Mouse (Mus musculus) lung, embryonic 15.5 days (tissue): ENCODE data around the gene R3hcc1l. TPM values are rescaled to one million over a fixed set of nuclear protein-coding genes. Genes with fewer than 3 reads are reported as not detected.

Source experiments
- ATAC-seq: fragments of 200-750 bp; cut with Nextera tagmentation; 2 replicates; pipeline ENCODE4 v1.8.0; 2017; ENCODE audit warnings: moderate number of reproducible peaks, borderline replicate concordance; ENCODE audit not compliant: low FRiP score, low TSS enrichment; ENCODE audit errors: extremely low read depth
- H3K27ac ChIP-seq: fragments of 300-500 bp; sonication (generic); 2 replicates; pipeline ENCODE4 v1.5.1; 2015; ENCODE audit warnings: moderate library complexity, mild to moderate bottlenecking, inconsistent platforms
- H3K27me3 ChIP-seq: fragments of 300-500 bp; sonication (generic); 2 replicates; pipeline ENCODE4 v1.6.1; 2015; ENCODE audit warnings: inconsistent platforms
- H3K36me3 ChIP-seq: fragments of 300-500 bp; sonication (generic); 2 replicates; pipeline ENCODE4 v1.6.1; 2015; ENCODE audit warnings: inconsistent platforms
- H3K4me1 ChIP-seq: fragments of 300-500 bp; sonication (generic); 2 replicates; pipeline ENCODE4 v1.6.1; 2015; ENCODE audit warnings: inconsistent platforms
- H3K4me2 ChIP-seq: fragments of 300-500 bp; sonication (generic); 2 replicates; pipeline ENCODE4 v1.6.1; 2015; ENCODE audit warnings: inconsistent platforms, mild to moderate bottlenecking, moderate library complexity
- H3K4me3 ChIP-seq: fragments of 300-500 bp; sonication (generic); 2 replicates; pipeline ENCODE4 v1.5.1; 2015; ENCODE audit warnings: mild to moderate bottlenecking, inconsistent platforms
- H3K9ac ChIP-seq: fragments of 300-500 bp; sonication (generic); 2 replicates; pipeline ENCODE4 v1.6.1; 2015; ENCODE audit warnings: inconsistent platforms
- H3K9me3 ChIP-seq: fragments of 300-500 bp; sonication (generic); 2 replicates; pipeline ENCODE4 v1.6.1; 2016; ENCODE audit warnings: inconsistent platforms
- WGBS: fragments of 180-500 bp; shearing (Covaris S2); methylation state at CpG from one replicate; pipeline ENCODE4 v1.1.7; 2015; 5-methylcytosine and 5-hydroxymethylcytosine counted together
- polyA plus RNA-seq: library from polyadenylated mRNA; unstranded; fragments of >200 nt; fragmentation: Nextera tagmentation; extraction: Ambion mirVana; gene quantifications from 2 replicates; pipeline ENCODE4 v1.2.1, GENCODE M21; 2015

R3hcc1l gene
- polyA plus RNA-seq, 1 experiment from 2014 or later, result 23.3 TPM

GRCm38 (mm10) chr19:42515656-42516055 is 2.9 kb upstream of the R3hcc1l start:
- H3K27me3 ChIP-seq, result no peaks in the 10 kb centered on the region
- WGBS, result 86% methylated on average over 8 of the region's 8 CpGs
- no peaks in the 10 kb centered on the region for H3K9me3 ChIP-seq
- H3K4me2 ChIP-seq, result no peak overlapping the region
- no peak overlapping the region for H3K9ac ChIP-seq
- ATAC-seq, result no peak
- no peak overlapping the region for H3K27ac ChIP-seq
- no peak overlapping the region for H3K4me3 ChIP-seq
- H3K4me1 ChIP-seq, result peaks cover 12% of the 10 kb centered on the region
- H3K36me3 ChIP-seq, result no peaks in the 10 kb centered on the region

- Histone ChIP-seq H3K4me2 (no peak overlapping the region), H3K9ac (no peak overlapping the region), H3K27ac (no peak overlapping the region), H3K9me3 (no peaks in the 10 kb centered on the region), H3K4me3 (no peak overlapping the region), H3K36me3 (no peaks in the 10 kb centered on the region), H3K27me3 (no peaks in the 10 kb centered on the region), H3K4me1 (peaks cover 12% of the 10 kb centered on the region)
- no peak for ATAC-seq
- 78% methylated on average over 8 of the region's 8 CpGs for WGBS
These were observed 2.4 kb upstream of the R3hcc1l start for GRCm38 (mm10) chr19:42516121-42516520.

- Histone ChIP-seq H3K27me3 (no peaks in the 10 kb centered on the region), H3K36me3 (no peaks in the 10 kb centered on the region), H3K27ac (no peak overlapping the region), H3K9me3 (no peaks in the 10 kb centered on the region), H3K9ac (peak overlapping the region; percentile 26; the same call in 1 of the 2 replicates), H3K4me3 (peak overlapping the region; percentile 82), H3K4me2 (peak overlapping the region; percentile 64), H3K4me1 (peaks cover 12% of the 10 kb centered on the region)
- WGBS, result 23% methylated on average over 24 of the region's 24 CpGs
- 0 out of 2 replicates have a peak, but pooled peaks have one; percentile 4 for ATAC-seq
These were observed 471 bp upstream of the R3hcc1l start for GRCm38 (mm10) chr19:42517957-42518619.

- H3K9ac ChIP-seq, result peak overlapping the region; percentile 81
- H3K27me3 ChIP-seq, result no peaks in the 10 kb centered on the region
- no peaks in the 10 kb centered on the region for H3K9me3 ChIP-seq
- 31% methylated on average over 9 of the region's 9 CpGs for WGBS
- H3K4me1 ChIP-seq, result peaks cover 12% of the 10 kb centered on the region
- H3K27ac ChIP-seq, result no peak overlapping the region
- ATAC-seq, result no peak
- peak overlapping the region; percentile 64 for H3K4me2 ChIP-seq
- peak overlapping the region; percentile 82 for H3K4me3 ChIP-seq
- H3K36me3 ChIP-seq, result no peaks in the 10 kb centered on the region
These were observed 1.2 kb downstream of the R3hcc1l start for GRCm38 (mm10) chr19:42519760-42520159.

- Histone ChIP-seq H3K27me3 (no peaks in the 10 kb centered on the region), H3K4me2 (no peak overlapping the region), H3K9ac (no peak overlapping the region), H3K27ac (no peak overlapping the region), H3K9me3 (no peaks in the 10 kb centered on the region), H3K4me3 (no peak overlapping the region), H3K36me3 (no peaks in the 10 kb centered on the region), H3K4me1 (peaks cover 7% of the 10 kb centered on the region)
- ATAC-seq, result no peak
- WGBS, result 89% methylated on average over 2 of the region's 2 CpGs
These were observed 6.1 kb downstream of the R3hcc1l start for GRCm38 (mm10) chr19:42524703-42525102.

GRCm38 (mm10) chr19:42529992-42530437 is 11.5 kb downstream of the R3hcc1l start:
- no peak overlapping the region for H3K27ac ChIP-seq
- no peak overlapping the region for H3K9ac ChIP-seq
- H3K9me3 ChIP-seq, result no peaks in the 10 kb centered on the region
- no peak overlapping the region for H3K4me3 ChIP-seq
- H3K4me2 ChIP-seq, result no peak overlapping the region
- no peaks in the 10 kb centered on the region for H3K4me1 ChIP-seq
- H3K27me3 ChIP-seq, result no peaks in the 10 kb centered on the region
- no peak for ATAC-seq
- no peaks in the 10 kb centered on the region for H3K36me3 ChIP-seq
- WGBS, result 36% methylated on average over 9 of the region's 9 CpGs

GRCm38 (mm10) chr19:42534427-42534826 is 15.9 kb downstream of the R3hcc1l start:
- Histone ChIP-seq H3K9ac (no peak overlapping the region), H3K9me3 (no peaks in the 10 kb centered on the region), H3K27ac (no peak overlapping the region), H3K36me3 (no peaks in the 10 kb centered on the region), H3K27me3 (no peaks in the 10 kb centered on the region), H3K4me1 (peaks cover 6% of the 10 kb centered on the region; the same call in 1 of the 2 replicates), H3K4me2 (no peak overlapping the region), H3K4me3 (no peak overlapping the region)
- WGBS, result 92% methylated on average over 3 of the region's 3 CpGs
- ATAC-seq, result no peak

- no peak overlapping the region for H3K4me2 ChIP-seq
- H3K27ac ChIP-seq, result no peak overlapping the region
- no peak overlapping the region for H3K4me3 ChIP-seq
- 84% methylated on average over 1 of the region's 1 CpGs for WGBS
- no peaks in the 10 kb centered on the region for H3K36me3 ChIP-seq
- no peaks in the 10 kb centered on the region for H3K9me3 ChIP-seq
- no peak overlapping the region for H3K9ac ChIP-seq
- ATAC-seq, result no peak
- no peaks in the 10 kb centered on the region for H3K27me3 ChIP-seq
- H3K4me1 ChIP-seq, result peaks cover 11% of the 10 kb centered on the region; the same call in 1 of the 2 replicates
These were observed 19.0 kb downstream of the R3hcc1l start for GRCm38 (mm10) chr19:42537600-42537999.

- Histone ChIP-seq H3K9me3 (no peaks in the 10 kb centered on the region), H3K27ac (no peak overlapping the region), H3K4me2 (no peak overlapping the region), H3K4me3 (no peak overlapping the region), H3K4me1 (peaks cover 11% of the 10 kb centered on the region; the same call in 1 of the 2 replicates), H3K36me3 (no peaks in the 10 kb centered on the region), H3K9ac (no peak overlapping the region), H3K27me3 (no peaks in the 10 kb centered on the region)
- no peak for ATAC-seq
- WGBS, result 76% methylated on average over 2 of the region's 2 CpGs
These were observed 20.4 kb downstream of the R3hcc1l start for GRCm38 (mm10) chr19:42538911-42539310.

- H3K27ac ChIP-seq, result peak overlapping the region; percentile 24; the same call in 1 of the 2 replicates
These were observed 21.0 kb downstream of the R3hcc1l start for GRCm38 (mm10) chr19:42539414-42540189.

GRCm38 (mm10) chr19:42540649-42541048 is 22.1 kb downstream of the R3hcc1l start:
- H3K4me2 ChIP-seq, result no peak overlapping the region
- no peak overlapping the region for H3K9ac ChIP-seq
- no peak overlapping the region for H3K27ac ChIP-seq
- WGBS, result 55% methylated on average over 3 of the region's 3 CpGs
- no peak overlapping the region for H3K4me3 ChIP-seq
- no peaks in the 10 kb centered on the region for H3K9me3 ChIP-seq
- peaks cover 11% of the 10 kb centered on the region; the same call in 1 of the 2 replicates for H3K4me1 ChIP-seq
- H3K27me3 ChIP-seq, result no peaks in the 10 kb centered on the region
- no peak for ATAC-seq
- no peaks in the 10 kb centered on the region for H3K36me3 ChIP-seq

More at GRCm38 (mm10) chr19:42539414-42540189, 21.0 kb downstream of the R3hcc1l start:
- H3K4me2 ChIP-seq, result no peak overlapping the region; the same call in 1 of the 2 replicates
- no peaks in the 10 kb centered on the region for H3K36me3 ChIP-seq
- H3K4me3 ChIP-seq, result no peak overlapping the region
- WGBS, result 37% methylated on average over 7 of the region's 7 CpGs
- H3K27me3 ChIP-seq, result no peaks in the 10 kb centered on the region
- no peaks in the 10 kb centered on the region for H3K9me3 ChIP-seq
- H3K9ac ChIP-seq, result no peak overlapping the region
- peaks cover 11% of the 10 kb centered on the region; the same call in 1 of the 2 replicates for H3K4me1 ChIP-seq
- ATAC-seq, result peak; percentile 55; the same call in 1 of the 2 replicates

- Histone ChIP-seq H3K27ac (no peak overlapping the region), H3K4me1 (no peaks in the 10 kb centered on the region), H3K9me3 (no peaks in the 10 kb centered on the region), H3K27me3 (no peaks in the 10 kb centered on the region), H3K4me2 (no peak overlapping the region), H3K4me3 (no peak overlapping the region), H3K9ac (no peak overlapping the region), H3K36me3 (peaks cover 3% of the 10 kb centered on the region; the same call in 1 of the 2 replicates)
- WGBS, result 66% methylated on average over 3 of the region's 3 CpGs
- ATAC-seq, result no peak
These were observed 40.1 kb downstream of the R3hcc1l start for GRCm38 (mm10) chr19:42558701-42559100.
